Mouse (Mus musculus) embryonic facial prominence, embryonic 14.5 days (tissue): Measurements from ENCODE around the gene Thy1. TPM values are rescaled to one million over a fixed set of nuclear protein-coding genes. Genes with fewer than 3 reads are reported as not detected.

ENCODE experiments used
- ATAC-seq: fragments of 200-750 bp; cut with Nextera tagmentation; 2 replicates; pipeline ENCODE4 v1.8.0; 2017; ENCODE audit warnings: low read depth, moderate number of reproducible peaks, moderate TSS enrichment
- DNase-seq: peaks from one replicate; pipeline ENCODE4 v3.0.0-alpha.2; 2015; ENCODE audit warnings: low spot score
- H3K27ac ChIP-seq: fragments of 300-500 bp; sonication (generic); replicated peaks from 2 replicates; pipeline ENCODE4 v1.5.1; 2014; ENCODE audit warnings: low read depth, mild to moderate bottlenecking, low read length, moderate library complexity
- H3K27me3 ChIP-seq: fragments of 300-500 bp; sonication (generic); replicated peaks from 2 replicates; pipeline ENCODE4 v1.6.1; 2014; ENCODE audit warnings: low read length; ENCODE audit not compliant: control insufficient read depth, insufficient read depth
- H3K36me3 ChIP-seq: fragments of 300-500 bp; sonication (generic); 2 replicates; pipeline ENCODE4 v1.6.1; 2014; ENCODE audit warnings: low read length, mixed read lengths; ENCODE audit not compliant: control insufficient read depth, insufficient read depth
- H3K4me1 ChIP-seq: fragments of 300-500 bp; sonication (generic); 2 replicates; pipeline ENCODE4 v1.6.1; 2014; ENCODE audit warnings: antibody characterized with exemption, low read length; ENCODE audit not compliant: control insufficient read depth, insufficient read depth
- H3K4me2 ChIP-seq: fragments of 300-500 bp; sonication (generic); 2 replicates; pipeline ENCODE4 v1.6.1; 2014; ENCODE audit warnings: low read depth, mild to moderate bottlenecking, low read length, moderate library complexity, mixed read lengths
- H3K4me3 ChIP-seq: fragments of 300-500 bp; sonication (generic); 2 replicates; pipeline ENCODE4 v1.5.1; 2014; ENCODE audit warnings: low read depth, mild to moderate bottlenecking, low read length
- H3K9ac ChIP-seq: fragments of 300-500 bp; sonication (generic); 2 replicates; pipeline ENCODE4 v1.6.1; 2014; ENCODE audit warnings: low read depth, mild to moderate bottlenecking, low read length, moderate library complexity, mixed read lengths
- H3K9me3 ChIP-seq: fragments of 300-500 bp; sonication (generic); 2 replicates; pipeline ENCODE4 v1.6.1; 2016; ENCODE audit warnings: low read length; ENCODE audit not compliant: control insufficient read depth
- WGBS: fragments of 180-500 bp; shearing (Covaris S2); extraction: QIAGEN DNeasy Blood & Tissue Kit; methylation state at CpG from one replicate; pipeline ENCODE4 v1.1.7; 2014; 5-methylcytosine and 5-hydroxymethylcytosine counted together
- polyA plus RNA-seq: library from polyadenylated mRNA; unstranded; fragments of >200 nt; fragmentation: Nextera tagmentation; extraction: Ambion mirVana; gene quantifications from 2 replicates; pipeline ENCODE4 v1.2.1, GENCODE M21; 2014

The Thy1 gene
- polyA plus RNA-seq, 1 experiment from 2014 or later = 19.6 TPM

GRCm38 (mm10) chr9:44029580-44030236 is 13.5 kb upstream of the Thy1 start:
- H3K9me3 ChIP-seq = no peaks in the 10 kb centered on the region
- no peak overlapping the region for H3K9ac ChIP-seq
- ATAC-seq = no peak
- no peaks in the 10 kb centered on the region for H3K36me3 ChIP-seq
- no peak overlapping the region for H3K4me3 ChIP-seq
- DNase-seq = no peak
- no peaks in the 10 kb centered on the region for H3K27me3 ChIP-seq
- no peaks in the 10 kb centered on the region for H3K4me1 ChIP-seq
- no peak overlapping the region for H3K4me2 ChIP-seq
- no peak overlapping the region for H3K27ac ChIP-seq
- WGBS = 45% methylated on average over 5 of the region's 5 CpGs

- H3K27me3 ChIP-seq = no peaks in the 10 kb centered on the region
- no peak for DNase-seq
- no peak overlapping the region for H3K27ac ChIP-seq
- ATAC-seq = no peak
- H3K4me3 ChIP-seq = no peak overlapping the region
- no peaks in the 10 kb centered on the region for H3K36me3 ChIP-seq
- H3K4me2 ChIP-seq = no peak overlapping the region
- WGBS = 84% methylated on average over 4 of the region's 4 CpGs
- no peaks in the 10 kb centered on the region for H3K9me3 ChIP-seq
- H3K4me1 ChIP-seq = no peaks in the 10 kb centered on the region
- H3K9ac ChIP-seq = no peak overlapping the region
These were observed 12.5 kb upstream of the Thy1 start for GRCm38 (mm10) chr9:44030646-44031045.

GRCm38 (mm10) chr9:44031079-44031478 is 12.1 kb upstream of the Thy1 start:
- 71% methylated on average over 5 of the region's 5 CpGs for WGBS
- Histone ChIP-seq H3K4me1 (no peaks in the 10 kb centered on the region), H3K4me2 (no peak overlapping the region), H3K9me3 (no peaks in the 10 kb centered on the region), H3K27ac (no peak overlapping the region), H3K4me3 (no peak overlapping the region), H3K9ac (no peak overlapping the region), H3K36me3 (no peaks in the 10 kb centered on the region), H3K27me3 (no peaks in the 10 kb centered on the region)
- ATAC-seq = no peak
- DNase-seq = no peak

- no peak overlapping the region for H3K4me3 ChIP-seq
- DNase-seq (no peak), ATAC-seq (no peak)
- no peak overlapping the region for H3K27ac ChIP-seq
- H3K9me3 ChIP-seq = no peaks in the 10 kb centered on the region
- no peak overlapping the region for H3K9ac ChIP-seq
- no peaks in the 10 kb centered on the region for H3K36me3 ChIP-seq
- H3K27me3 ChIP-seq = no peaks in the 10 kb centered on the region
- WGBS = 74% methylated on average over 4 of the region's 4 CpGs
- no peak overlapping the region for H3K4me2 ChIP-seq
- no peaks in the 10 kb centered on the region for H3K4me1 ChIP-seq
These were observed 11.2 kb upstream of the Thy1 start for GRCm38 (mm10) chr9:44031946-44032345.

GRCm38 (mm10) chr9:44033317-44033716 is 9.9 kb upstream of the Thy1 start:
- no peaks in the 10 kb centered on the region for H3K4me1 ChIP-seq
- H3K27ac ChIP-seq = no peak overlapping the region
- no peaks in the 10 kb centered on the region for H3K36me3 ChIP-seq
- H3K9me3 ChIP-seq = no peaks in the 10 kb centered on the region
- no peak for ATAC-seq
- no peak overlapping the region for H3K4me2 ChIP-seq
- H3K27me3 ChIP-seq = no peaks in the 10 kb centered on the region
- H3K4me3 ChIP-seq = no peak overlapping the region
- 93% methylated on average over 5 of the region's 5 CpGs for WGBS
- DNase-seq = no peak
- no peak overlapping the region for H3K9ac ChIP-seq

GRCm38 (mm10) chr9:44033957-44034727 is 9.0 kb upstream of the Thy1 start:
- no peak for ATAC-seq
- 66% methylated on average over 13 of the region's 13 CpGs for WGBS

GRCm38 (mm10) chr9:44037106-44037505 is 6.1 kb upstream of the Thy1 start:
- Histone ChIP-seq H3K36me3 (no peaks in the 10 kb centered on the region), H3K4me3 (no peak overlapping the region), H3K9ac (no peak overlapping the region), H3K27me3 (peaks cover 1% of the 10 kb centered on the region), H3K4me2 (no peak overlapping the region), H3K9me3 (no peaks in the 10 kb centered on the region), H3K4me1 (no peaks in the 10 kb centered on the region), H3K27ac (no peak overlapping the region)
- WGBS = 93% methylated on average over 5 of the region's 5 CpGs
- no peak for DNase-seq
- no peak for ATAC-seq

More at GRCm38 (mm10) chr9:44033957-44034727, 9.0 kb upstream of the Thy1 start:
- no peak overlapping the region for H3K4me2 ChIP-seq
- H3K9ac ChIP-seq = no peak overlapping the region
- H3K9me3 ChIP-seq = no peaks in the 10 kb centered on the region
- H3K4me3 ChIP-seq = no peak overlapping the region
- no peaks in the 10 kb centered on the region for H3K36me3 ChIP-seq
- H3K27me3 ChIP-seq = no peaks in the 10 kb centered on the region
- no peak for DNase-seq
- H3K4me1 ChIP-seq = no peaks in the 10 kb centered on the region
- H3K27ac ChIP-seq = no peak overlapping the region

GRCm38 (mm10) chr9:44041511-44042395 is 1.4 kb upstream of the Thy1 start:
- H3K27ac ChIP-seq = no peak overlapping the region
- no peaks in the 10 kb centered on the region for H3K36me3 ChIP-seq
- no peak for DNase-seq
- no peak overlapping the region for H3K4me3 ChIP-seq
- H3K4me2 ChIP-seq = no peak overlapping the region
- no peak overlapping the region for H3K9ac ChIP-seq
- peaks cover 27% of the 10 kb centered on the region for H3K27me3 ChIP-seq
- ATAC-seq = no peak
- WGBS = 68% methylated on average over 7 of the region's 7 CpGs
- H3K9me3 ChIP-seq = no peaks in the 10 kb centered on the region
- peaks cover 13% of the 10 kb centered on the region; the same call in 1 of the 2 replicates for H3K4me1 ChIP-seq
